Mouse (Mus musculus) cerebellum, postnatal 4 days (tissue): ENCODE measurements at regions not wholly inside any gene's neighbourhood (a gene's known extent, or its start where the extent isn't known, plus 50 kb on each side); places are given as distances from the start of the nearest gene placed in this dataset.

ENCODE experiments used
- DNase-seq, 2 experiments: peaks; one replicate each; pipeline ENCODE4 v3.0.0; 2022; ENCODE audit warnings: low spot score in 2 of 2, mixed read lengths in 1 of 2

DNA sequence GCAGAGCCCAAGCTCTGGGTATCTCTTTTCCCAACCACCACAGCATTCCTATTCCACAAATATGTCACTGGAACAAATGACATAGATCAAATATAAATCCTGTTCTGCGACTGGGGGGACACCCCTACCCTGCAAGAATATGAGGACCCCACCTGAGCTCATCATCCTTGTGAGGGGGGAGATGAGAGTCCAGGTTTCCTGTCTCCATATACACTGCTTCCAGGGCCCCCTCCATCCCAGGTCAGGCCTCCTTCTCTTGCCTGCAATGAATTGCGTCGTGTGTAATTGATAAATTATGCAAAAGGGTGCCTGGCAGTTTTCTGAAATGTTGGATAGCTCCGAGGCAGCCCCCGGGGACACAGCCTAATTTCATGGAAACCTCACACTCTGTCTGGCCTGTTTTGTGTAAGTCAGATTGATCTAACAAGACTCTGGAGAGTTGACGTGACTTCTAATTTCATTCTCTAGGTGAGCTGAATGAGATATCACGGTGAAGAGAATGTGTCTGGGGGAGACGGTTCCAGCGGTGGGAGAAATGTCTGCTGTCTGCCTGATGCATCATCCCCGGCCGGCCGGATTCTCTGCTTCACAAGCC lies 110.3 kb upstream of the Tle3 start:
- no peak for DNase-seq

DNA sequence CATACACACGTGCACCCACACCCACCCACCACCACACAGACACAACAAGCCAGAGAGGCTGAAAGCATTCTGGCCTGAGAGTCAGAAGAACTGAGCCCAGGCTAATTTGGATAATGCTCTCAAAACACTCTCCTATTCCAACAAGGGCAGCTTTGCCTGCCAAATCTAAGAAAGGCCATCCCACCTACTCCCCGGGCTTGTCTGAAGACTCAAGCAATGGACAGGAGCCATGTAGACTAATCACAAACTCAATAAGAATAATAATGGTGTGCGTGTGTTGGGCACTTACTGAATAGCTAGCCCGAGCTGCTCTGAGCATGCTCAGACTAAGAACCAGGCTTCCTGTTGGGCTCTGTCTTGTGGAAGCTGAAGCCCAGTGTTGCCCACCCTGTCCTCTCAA lies 108.8 kb upstream of the Tle3 start:
- DNase-seq, result no peak

DNA sequence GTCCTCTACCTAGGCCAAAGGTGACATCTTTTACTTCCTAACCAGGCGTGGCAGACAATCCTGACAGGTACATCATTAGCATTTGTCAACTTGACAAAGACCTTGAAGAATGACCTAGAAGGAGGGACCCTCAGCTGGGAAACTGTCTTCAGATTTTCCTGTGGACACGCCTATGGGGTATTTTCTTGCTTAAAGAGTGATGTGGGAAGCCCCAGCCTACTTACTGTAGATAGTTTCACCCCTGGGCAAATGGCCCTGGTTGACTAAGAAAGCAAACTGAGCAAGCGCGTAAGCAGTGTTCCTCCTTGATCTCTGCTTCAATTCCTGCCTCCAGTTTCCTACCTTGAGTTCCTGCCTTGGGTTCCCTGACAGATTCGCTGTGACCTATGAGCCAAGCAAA lies 106.7 kb upstream of the Tle3 start:
- DNase-seq, result no peak

DNA sequence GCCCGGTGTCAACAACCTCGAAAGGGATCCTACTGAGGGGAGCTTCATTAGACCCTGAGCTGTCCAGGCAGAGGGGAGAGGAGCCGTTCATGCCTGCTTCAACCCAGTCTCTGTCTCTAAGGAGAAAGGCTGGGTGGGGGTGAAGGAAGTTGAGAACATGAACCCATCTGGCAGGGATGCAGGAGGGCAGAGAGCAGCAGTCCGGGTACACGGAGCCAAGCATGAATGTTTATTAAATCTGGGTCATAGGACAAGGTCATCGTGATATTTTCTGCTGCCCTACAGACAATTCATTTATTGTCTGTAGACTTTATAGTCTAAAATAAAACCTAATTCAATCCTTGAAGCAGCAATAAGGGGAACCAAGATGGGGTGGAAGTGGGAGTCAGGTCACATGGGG lies 105.2 kb upstream of the Tle3 start:
- no peak for DNase-seq

DNA sequence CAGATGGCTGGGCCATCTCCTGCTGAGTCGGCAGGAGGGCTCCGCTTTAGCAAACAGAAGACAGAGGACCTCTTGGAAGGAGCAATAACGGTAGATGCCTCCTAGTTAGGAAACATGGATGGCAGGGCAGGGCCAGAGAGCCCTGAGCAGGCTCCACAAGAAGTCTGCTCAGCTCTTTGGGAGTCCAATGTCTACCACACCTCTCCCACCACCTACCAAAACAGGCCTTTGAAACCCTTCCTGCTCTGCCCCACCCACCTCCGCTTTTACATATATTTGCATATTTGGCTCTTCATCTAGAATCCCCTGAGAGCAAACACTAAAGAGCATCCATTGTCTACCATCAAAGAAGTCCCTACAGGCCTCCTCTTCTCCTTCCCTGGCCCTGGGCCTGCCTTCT lies 104.6 kb upstream of the Tle3 start:
- no peak for DNase-seq

DNA sequence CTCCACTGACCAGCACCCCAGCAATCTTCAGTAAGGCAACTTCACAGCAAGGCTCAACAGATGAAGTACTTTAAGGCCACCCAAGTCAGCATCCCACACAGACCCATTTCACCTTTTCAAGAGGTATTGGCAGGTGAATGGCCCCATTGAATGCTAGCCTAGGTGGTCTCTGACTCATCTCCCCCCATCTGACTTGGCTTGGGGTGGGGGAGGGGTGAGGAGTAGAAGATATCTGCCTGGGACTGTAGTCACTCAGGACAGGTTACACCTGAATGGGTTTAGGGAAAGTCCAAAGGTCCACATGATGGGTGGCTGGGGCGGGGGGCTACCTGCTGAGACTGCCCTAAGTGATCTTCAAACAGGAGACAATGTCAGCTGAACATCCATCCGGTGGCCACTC lies 104.0 kb upstream of the Tle3 start:
- DNase-seq, result no peak

DNA sequence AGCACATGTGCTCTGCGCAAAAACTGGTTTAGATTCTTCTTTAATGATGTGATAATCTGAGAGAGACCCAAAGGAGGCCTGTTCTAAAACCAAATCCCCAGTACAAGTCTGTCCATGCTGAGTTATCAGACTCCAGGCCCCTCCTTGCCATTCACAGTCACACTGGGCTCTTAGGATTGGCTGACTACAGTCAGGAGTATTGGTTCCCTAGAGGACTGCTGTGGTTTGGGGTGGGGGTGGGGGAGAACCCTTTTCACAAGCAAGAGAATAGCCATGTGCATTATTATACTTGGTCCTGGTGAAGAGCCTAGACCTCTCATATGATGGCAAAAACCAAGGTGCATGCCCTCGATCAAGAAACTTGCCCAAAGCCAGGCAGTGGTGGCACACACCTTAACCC lies 103.5 kb upstream of the Tle3 start:
- DNase-seq, result no peak

DNA sequence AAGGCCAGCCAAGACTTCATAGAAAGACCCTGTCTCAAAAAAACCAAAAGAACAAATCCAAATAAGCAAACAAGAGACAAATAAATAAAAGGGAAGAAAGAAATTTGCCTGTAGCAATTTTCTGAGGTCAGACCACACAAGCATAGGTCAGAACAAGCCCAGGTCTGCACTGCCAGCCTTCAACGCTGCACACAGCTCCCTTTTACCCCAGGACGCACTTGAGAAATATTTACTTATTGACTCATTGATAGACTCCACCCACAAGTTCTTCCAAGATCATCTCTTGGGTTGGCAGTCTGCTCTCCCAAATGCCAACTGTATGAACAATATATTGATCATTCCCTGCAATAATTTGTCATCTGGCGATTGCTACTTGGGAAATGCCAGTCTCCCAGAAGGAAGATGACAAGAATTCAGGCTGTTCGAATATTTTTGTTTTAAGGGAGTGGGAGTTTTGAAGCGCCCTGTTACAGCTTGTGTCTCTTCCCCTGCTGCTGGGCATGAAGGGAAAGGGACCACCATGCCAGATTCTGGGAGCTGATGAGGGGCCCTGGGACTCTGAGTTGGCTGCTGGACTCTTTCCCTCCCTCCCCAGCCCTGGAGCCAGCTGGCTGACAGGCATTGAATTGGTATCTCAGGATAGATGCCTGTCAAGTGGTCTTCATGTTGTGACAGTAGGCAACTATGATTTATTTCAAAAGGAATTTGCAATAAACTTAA lies 102.9 kb upstream of the Tle3 start:
- no peak for DNase-seq

DNA sequence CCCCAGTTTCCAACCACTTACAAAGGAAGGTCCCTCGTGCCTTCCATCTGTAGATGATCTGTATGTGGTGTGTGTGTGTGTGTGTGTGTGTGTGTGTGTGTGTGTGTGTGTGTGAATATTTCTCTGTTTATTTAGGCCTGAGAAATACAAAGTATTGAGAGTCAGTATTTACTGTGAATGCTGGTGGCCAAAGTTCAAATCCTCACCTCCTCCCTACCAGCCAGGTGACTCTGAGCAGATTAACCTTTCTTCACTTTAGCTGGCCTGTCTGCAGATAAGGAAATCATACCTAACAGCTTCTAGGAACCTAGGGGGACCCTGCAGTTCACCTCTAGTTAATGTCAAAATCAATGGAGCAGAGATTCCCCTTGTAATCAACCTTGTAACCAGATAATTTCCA lies 100.9 kb upstream of the Tle3 start:
- no peak for DNase-seq

DNA sequence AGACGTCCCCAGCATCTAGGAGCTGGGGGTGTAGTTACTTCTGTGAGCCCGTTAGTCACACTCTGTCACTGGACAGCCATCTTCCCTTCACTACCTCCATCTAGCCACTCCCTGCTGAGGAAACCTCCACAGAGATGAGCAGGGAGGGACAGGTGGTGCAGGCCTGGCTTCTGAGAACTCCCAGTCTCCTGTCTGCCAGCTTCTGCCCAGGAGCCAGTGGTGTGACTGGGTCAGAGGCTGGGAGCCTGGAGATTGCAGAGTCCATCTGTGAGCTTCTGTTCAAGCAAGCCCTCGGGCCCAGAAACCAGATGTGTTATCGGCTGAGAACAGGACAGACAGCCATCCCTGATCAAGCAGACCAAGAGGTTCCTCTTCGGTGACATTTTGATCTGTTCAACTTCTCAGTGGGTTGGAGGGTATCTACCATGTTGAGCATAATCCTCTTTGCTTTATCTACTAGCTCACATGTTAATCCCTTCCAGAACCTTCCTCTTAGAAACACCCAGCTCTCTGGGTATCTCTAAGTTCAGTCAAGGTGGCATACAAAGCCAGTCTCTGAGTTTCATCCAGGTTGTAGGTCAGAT lies 100.3 kb upstream of the Tle3 start:
- no peak for DNase-seq

DNA sequence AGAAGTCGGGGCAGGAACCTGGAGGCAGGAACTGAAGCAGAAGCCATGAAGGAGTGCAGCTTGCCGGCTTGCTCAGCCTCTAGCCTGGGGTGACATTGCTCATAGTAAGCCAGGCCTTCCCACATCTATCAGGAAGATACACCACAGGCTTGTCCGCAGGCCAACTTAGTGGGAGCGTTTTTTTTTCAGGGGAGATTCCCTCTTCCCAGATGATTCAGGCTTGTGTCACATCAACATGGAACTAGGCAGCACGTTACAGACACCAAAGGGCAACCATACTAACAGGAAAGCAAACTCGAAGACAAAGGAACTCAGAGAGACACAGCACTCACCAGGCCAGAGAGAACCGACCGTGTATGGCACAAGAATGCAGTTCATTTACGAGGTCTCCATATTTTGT lies 98.1 kb upstream of the Tle3 start:
- no peak for DNase-seq

DNA sequence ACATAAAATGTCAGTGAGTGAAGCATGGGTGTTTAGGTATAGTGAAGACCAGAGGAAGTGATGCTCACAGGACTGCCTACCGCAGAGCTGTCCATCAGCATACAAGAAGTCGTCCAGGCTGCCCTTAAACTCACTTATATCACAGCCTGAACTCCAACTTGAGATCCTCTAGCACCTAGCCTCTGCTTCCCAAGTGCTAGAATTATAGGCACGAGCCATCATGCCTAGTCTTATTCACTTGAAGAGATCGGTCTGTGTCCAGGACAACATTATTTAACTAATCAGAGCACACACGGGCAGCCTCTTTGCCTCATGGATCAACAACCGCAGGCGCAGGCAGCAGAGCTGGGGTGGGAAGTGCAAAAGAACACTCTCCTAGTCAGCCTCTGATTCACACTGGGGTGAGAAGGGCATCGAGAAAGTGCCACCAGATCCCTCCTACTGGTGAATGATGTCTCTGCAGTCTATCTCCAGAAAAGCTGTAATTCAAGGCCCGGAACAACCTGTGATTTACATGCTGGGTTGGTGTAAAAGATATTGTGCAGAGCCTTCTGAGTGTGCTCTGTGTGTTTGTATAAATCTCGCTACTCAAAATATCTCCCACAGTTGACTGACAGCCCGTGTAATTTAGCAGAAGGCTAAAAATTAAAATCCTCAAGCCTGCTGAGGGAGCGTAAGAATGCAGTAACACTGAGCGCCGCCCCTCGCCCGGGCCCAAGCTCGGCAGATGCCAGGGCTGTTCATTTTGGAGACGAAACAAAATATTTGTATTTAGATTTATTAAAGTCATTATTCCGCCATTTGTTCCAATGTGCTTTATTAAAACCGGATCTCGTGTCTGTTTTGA lies 94.6 kb upstream of the Tle3 start:
- DNase-seq, result peak in 1 of 2 experiments; percentile 40

DNA sequence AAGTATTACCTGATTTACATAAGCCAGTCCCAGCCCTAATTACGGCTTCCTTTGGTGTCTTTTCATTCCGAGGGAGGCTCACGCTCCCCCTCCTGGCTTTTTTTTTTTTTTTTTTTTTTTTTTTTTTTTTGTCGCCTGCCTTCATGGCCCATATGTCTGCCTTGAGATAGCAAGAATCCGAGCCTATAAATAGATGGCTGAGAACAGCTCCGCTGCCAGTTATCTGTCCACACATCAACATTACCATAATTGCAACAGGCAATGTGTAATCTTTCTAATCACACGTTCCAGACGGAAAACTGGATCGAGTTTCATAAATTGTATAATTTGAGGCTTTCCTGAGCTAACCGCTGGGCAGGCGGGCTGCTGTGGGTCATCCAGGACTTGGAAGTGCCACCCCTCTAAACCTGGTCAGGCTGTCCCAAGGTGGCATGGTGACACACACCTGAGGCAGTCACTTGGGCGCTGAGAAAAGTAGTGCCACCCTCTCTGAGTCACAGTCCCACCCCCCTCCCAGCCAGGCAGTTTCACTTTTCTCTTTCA lies 93.9 kb upstream of the Tle3 start:
- no peak for DNase-seq

DNA sequence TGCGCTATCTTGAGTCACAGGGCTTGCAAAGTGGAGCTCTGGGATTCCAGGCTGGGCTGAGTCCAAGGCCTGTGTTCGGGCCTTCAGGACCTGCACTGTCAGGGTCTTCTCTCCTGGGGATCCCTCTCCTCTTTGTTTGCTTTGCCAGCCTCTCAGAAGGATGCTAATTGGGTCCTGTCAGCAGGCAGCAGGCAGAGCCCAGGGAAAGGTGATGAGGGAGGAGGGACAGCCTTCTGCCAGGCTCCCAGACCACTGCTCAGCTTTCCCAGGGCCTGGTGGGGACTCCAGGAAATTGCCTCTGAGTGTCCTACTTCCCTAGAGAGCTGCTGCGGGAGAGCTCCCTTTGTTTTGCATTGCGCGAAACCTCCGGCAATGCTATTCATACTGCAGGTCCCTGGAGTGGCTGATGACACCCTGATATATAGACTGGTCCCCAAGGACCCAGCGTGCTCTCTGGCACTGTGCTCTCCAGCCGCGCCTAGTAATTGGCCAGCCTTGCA lies 93.1 kb upstream of the Tle3 start:
- DNase-seq, result no peak

DNA sequence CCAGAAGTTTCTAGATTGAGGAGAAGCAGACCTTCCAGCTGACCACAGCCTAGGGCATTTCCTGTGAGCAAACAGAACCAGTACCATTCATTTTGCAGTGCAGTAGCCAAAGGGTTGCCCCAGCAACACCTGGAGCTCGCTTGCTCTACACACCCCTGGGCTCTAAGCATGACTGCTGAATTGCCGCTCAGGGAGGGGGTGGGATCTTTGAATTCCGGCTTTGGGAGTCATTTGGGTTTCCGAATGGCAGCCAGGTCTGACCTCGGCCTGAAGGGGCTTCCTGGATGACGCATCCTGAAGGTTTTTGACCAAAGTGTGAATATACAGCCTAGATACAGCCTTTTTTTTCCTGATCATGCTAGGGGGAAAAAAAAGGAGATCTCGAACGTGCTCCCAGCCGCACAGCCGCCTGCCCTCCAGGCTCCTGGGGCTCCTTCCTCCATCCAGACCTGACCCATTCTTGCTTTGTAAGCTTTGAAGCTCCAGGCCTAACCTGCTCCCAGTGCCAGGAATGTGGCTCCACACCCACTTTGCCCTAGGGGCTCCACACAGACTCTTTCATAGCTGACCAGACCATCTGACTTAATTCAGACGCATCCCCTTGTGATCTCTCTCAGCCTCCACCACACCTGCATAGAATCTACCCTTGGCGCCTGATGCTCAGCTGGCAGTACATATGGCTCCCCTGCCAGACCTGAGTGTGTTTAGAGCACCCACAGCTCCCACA lies 91.1 kb upstream of the Tle3 start:
- no peak for DNase-seq

DNA sequence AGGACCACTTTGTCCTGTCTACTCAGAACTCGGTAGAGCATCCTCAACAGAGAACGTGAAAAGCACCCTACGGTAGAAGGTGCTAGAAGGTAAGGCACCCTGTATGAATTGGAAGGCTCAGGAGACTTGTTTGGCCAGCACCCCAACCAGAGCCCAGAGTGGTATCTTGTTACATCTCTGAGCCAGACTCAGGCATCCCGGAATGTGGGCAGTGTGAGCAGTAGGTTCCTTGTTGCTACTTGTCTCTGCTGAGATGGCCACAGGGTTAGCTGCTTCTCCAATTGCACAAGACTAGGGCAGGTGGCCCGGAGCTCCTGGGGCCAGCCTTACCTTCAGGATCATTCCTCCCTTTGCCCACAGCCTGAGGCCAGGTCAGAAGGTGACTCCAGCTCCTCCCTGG lies 88.9 kb upstream of the Tle3 start:
- DNase-seq, result no peak

DNA sequence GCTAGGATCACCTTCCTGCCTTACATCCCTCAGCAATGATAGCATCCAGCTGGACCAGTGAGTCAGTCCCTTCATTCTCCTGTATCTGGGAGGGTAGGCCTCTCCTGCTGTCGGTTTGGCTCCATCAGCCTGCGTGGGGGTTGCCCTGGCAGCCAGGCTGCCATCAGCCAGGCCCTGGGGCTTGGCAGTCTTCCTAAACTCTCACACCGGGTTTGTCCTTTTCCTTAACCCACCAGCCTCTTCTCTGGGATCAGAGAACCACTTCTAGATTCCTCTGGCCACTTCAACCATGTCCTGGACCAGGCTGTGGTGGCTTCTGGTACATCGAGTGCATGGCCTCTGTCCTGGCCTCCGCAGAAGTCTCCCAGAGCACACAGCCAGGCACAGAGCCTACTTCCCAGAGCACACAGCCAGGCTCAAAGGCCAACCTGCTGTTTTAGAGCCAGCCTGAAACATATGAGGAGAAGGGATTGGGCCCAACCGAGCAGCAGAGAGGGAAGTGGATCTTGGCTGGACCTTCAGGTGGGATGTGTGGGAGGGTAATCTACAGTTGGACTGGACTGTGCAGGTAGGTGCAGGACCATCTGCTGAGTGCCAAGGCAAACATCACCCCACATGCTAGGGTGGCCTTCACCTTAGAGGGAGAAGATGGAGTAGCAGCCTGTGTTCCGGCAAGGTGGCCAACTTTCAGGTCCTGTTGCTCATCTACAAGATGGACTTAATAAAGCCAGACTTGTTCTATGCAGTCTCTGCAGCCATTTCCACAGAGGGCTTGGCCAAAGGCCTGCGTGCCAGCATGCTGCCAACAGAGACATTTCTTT lies 87.8 kb upstream of the Tle3 start:
- DNase-seq, result peak in 1 of 2 experiments; percentile 71

DNA sequence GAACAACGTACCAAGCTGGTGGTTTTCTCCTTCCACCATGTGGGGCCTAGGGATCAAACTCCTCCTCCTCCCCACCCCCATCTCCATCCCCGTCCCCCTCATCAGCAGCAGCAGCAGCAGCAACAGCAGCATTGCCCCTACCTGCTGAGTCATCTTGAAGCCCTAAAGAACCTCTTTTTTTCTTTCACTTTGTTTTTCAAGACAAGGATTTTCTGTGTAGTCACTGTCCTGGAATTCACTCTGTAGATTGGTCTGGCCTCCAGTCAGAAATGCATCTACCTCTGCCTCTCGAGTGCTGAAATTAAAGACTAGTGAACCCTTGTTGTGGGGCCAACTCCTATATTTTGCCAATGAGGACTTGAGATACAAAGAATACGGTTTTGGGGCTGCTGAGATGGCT lies 85.6 kb upstream of the Tle3 start:
- no peak for DNase-seq

DNA sequence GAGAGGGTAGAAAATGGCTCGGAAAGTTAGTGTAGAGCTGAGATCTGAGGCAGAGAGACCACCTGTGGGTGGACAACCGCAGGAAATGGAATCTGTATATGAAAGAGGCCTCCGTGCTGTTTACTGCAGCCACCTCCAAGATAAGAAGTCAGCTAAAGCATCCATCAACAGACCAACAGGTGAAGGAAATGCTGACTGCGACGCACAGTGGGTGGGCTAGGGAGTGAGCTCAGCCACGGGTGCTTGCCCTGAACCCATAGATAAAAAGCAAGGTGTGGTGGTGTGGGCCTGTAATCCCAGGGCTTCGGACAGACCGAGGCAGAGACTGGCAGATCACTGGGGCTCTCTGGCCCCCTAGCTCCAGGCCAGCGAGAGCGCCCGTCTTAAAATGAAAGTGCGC lies 83.0 kb upstream of the Tle3 start:
- DNase-seq, result no peak

DNA sequence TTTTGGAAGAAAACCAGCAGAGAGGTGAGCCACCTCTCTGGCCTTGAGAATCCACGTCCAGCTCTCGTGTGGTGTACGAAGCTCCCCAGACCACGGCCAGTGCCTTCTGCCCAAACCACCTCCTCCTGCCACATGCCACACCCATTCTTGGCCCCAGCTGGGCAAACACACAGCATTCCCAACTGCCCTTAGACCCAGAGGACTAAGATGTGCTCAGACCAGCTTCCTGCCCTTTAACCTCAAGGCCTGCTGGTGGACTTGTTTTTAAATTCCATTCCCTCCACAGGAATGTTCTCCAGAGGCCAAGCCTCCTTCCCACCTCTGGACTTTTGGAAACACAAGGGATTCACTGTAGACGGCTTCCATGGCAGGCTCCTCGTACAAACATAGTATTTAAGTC lies 82.5 kb upstream of the Tle3 start:
- DNase-seq, result no peak

DNA sequence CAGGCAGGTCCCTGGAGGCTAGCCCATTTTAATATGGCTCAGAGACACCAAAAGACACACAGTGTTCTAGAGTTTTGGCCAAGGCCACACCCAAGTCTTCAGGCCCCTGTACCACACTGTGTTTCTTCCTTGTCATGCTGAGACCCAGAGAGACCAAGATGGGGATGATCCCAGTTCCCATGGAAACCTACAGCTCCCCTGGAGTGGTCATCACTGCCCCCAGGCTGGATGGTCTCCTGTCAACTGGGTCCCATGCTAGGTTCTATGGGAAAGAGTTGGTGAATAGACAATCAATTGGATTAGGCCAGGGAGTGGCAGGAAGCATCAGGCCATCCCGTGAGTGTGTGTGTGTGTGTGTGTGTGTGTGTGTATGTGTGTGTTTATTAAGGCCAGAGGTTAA lies 80.5 kb upstream of the Tle3 start:
- no peak for DNase-seq
